ENCODE assay signal across 8 mouse cellular contexts in the genomic region with DNA sequence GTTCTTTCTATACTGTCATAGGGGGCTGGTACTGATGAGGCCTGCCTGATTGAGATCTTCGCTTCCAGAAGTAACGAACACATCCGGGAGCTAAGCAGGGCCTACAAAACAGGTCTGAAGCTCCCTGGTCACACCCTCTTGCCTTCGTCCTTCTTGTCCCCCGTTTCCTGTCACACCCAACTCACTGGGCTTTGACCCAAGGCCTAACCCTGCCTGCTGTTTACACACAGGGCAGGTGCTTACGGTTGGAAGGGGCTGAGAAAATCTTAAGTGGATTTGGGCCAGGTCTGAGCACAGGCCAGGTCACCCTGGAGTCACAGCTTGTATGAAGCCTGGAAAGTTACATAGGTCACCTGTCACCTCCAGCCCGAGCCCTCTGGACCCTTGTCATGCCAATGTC. TPM values are rescaled to one million over a fixed set of nuclear protein-coding genes. Genes with fewer than 3 reads are reported as not detected.
DNase-seq lines count a peak whose midpoint lies in the region; ATAC-seq and TF ChIP-seq lines count a peak whose summit lies in the region.
"Not testable (repeated sequence)": the region's sequence is repeated elsewhere in the genome, so short reads cannot be mapped to it uniquely, and the experiment has no call there.
"Had no signal": no experiment of that assay in that cellular context is flagged by ENCODE, and none has a peak within 500 bp of the region (broad histone marks: within the 10 kb centered on the region; RNA-seq: fewer than 3 reads in every experiment).

No protein-coding gene starts in this region.

- not testable (repeated sequence) for H3K9me3 ChIP-seq in intestine, postnatal 0 days (ENCODE audit: control insufficient read depth); lung, postnatal 0 days (ENCODE audit: low read length); stomach, postnatal 0 days (ENCODE audit: control insufficient read depth, low read length)

- H3K27ac ChIP-seq in intestine, postnatal 0 days (ENCODE audit: low read depth, low read length); lung, postnatal 0 days (ENCODE audit: low read length); stomach, postnatal 0 days (replicated peaks): not testable (repeated sequence)

- TF ChIP-seq CTCF in intestine, postnatal 0 days (IDR thresholded peaks at IDR 0.05; ENCODE audit: low read depth); lung, postnatal 0 days (IDR thresholded peaks at IDR 0.05); stomach, postnatal 0 days (IDR thresholded peaks at IDR 0.05; ENCODE audit: low read depth): not testable (repeated sequence)

- not testable (repeated sequence) for H3K4me3 ChIP-seq in intestine, postnatal 0 days (ENCODE audit: low read depth, low read length); lung, postnatal 0 days (ENCODE audit: low read depth, low read length); stomach, postnatal 0 days (ENCODE audit: low read depth, low read length)

- not testable (repeated sequence) for DNase-seq in lung, postnatal 0 days (ENCODE audit: low spot score); stomach, postnatal 0 days (ENCODE audit: low spot score)

- H3K4me1 ChIP-seq in intestine, postnatal 0 days (replicated peaks; ENCODE audit: control insufficient read depth, insufficient read depth, low read length); stomach, postnatal 0 days (replicated peaks; ENCODE audit: control insufficient read depth, insufficient read depth): not testable (repeated sequence)
- peaks cover 11% of the 10 kb centered on the region; the same call in 1 of the 2 replicates for H3K4me1 ChIP-seq in lung, postnatal 0 days (ENCODE audit: insufficient read depth, low read depth, low read length)

- not testable (repeated sequence) for TF ChIP-seq EP300 in lung, postnatal 0 days (IDR thresholded peaks at IDR 0.05); stomach, postnatal 0 days (optimal IDR thresholded peaks at IDR 0.05)

- not testable (repeated sequence) for H3K27me3 ChIP-seq in intestine, postnatal 0 days (replicated peaks; ENCODE audit: control insufficient read depth, insufficient read depth, low read length); lung, postnatal 0 days (replicated peaks; ENCODE audit: insufficient read depth, low read length); stomach, postnatal 0 days (ENCODE audit: control insufficient read depth, insufficient read depth, low read length)

- no CpG with 5 or more reads among the region's 7 CpGs for WGBS in intestine, postnatal 0 days
- WGBS in lung, postnatal 0 days = no CpG with 5 or more reads among the region's 7 CpGs
- no CpG with 5 or more reads among the region's 7 CpGs for WGBS in stomach, postnatal 0 days

- not testable (repeated sequence) for H3K4me2 ChIP-seq in intestine, postnatal 0 days (replicated peaks; ENCODE audit: low read depth); lung, postnatal 0 days (replicated peaks; ENCODE audit: low read depth, low read length); stomach, postnatal 0 days (replicated peaks; ENCODE audit: low read depth)

- not testable (repeated sequence) for H3K9ac ChIP-seq in intestine, postnatal 0 days (ENCODE audit: low read depth, low read length); lung, postnatal 0 days (replicated peaks; ENCODE audit: low read depth); stomach, postnatal 0 days (ENCODE audit: low read length)

- peak; percentile 11; the same call in 1 of the 2 replicates for ATAC-seq in intestine, postnatal 0 days
- peak; percentile 51 for ATAC-seq in lung, postnatal 0 days
- peak; percentile 80 for ATAC-seq in stomach, postnatal 0 days (ENCODE audit: low FRiP score, low TSS enrichment)

- peaks cover 29% of the 10 kb centered on the region for H3K36me3 ChIP-seq in intestine, postnatal 0 days (ENCODE audit: control insufficient read depth, insufficient read depth)
- not testable (repeated sequence) for H3K36me3 ChIP-seq in lung, postnatal 0 days (ENCODE audit: insufficient read depth, low read length); stomach, postnatal 0 days (ENCODE audit: control insufficient read depth, insufficient read depth, low read length)

RNA-seq across cellular contexts. Expression of a gene that starts 26.3 kb away (rescaled TPM):
- 0.46 and 1.3 TPM in 2 replicates for polyA plus RNA-seq in intestine, postnatal 0 days (2015; fragmentation: Nextera tagmentation; extraction: Ambion mirVana)
- 5.1 and 13.2 TPM in 2 replicates for polyA plus RNA-seq in lung, postnatal 0 days (2015; fragmentation: Nextera tagmentation; extraction: Ambion mirVana)
- polyA plus RNA-seq in stomach, postnatal 0 days (2015; fragmentation: Nextera tagmentation; extraction: Ambion mirVana) = 1.9 and 2.8 TPM in 2 replicates
- polyA plus RNA-seq: activated CD4-positive, CD25-positive, alpha-beta regulatory T cell, adult 4 months; brain, embryonic 14.5 days; CD4-positive, CD25-positive, alpha-beta regulatory T cell, adult 4 months; G1E; Patski had no signal

RNA-seq across cellular contexts. Expression of a gene that starts 34.7 kb away (rescaled TPM):
- 82.3 and 86.7 TPM in 2 replicates for polyA plus RNA-seq in intestine, postnatal 0 days (2015; fragmentation: Nextera tagmentation; extraction: Ambion mirVana)
- polyA plus RNA-seq in lung, postnatal 0 days (2015; fragmentation: Nextera tagmentation; extraction: Ambion mirVana) = 54.6 and 55.3 TPM in 2 replicates
- 60.6 and 67.3 TPM in 2 replicates for polyA plus RNA-seq in stomach, postnatal 0 days (2015; fragmentation: Nextera tagmentation; extraction: Ambion mirVana)

RNA-seq across cellular contexts. Expression of a gene that starts 50.8 kb away (rescaled TPM):
- 4.7 and 5.0 TPM in 2 replicates for polyA plus RNA-seq in intestine, postnatal 0 days (2015; fragmentation: Nextera tagmentation; extraction: Ambion mirVana)
- 4.5 and 4.6 TPM in 2 replicates for polyA plus RNA-seq in lung, postnatal 0 days (2015; fragmentation: Nextera tagmentation; extraction: Ambion mirVana)
- 4.2 TPM in 2 replicates for polyA plus RNA-seq in stomach, postnatal 0 days (2015; fragmentation: Nextera tagmentation; extraction: Ambion mirVana)

Comparison
In these comparisons a context has a peak if more than half of its experiments do, and no peak if none do; other contexts are left out.
1. ATAC-seq: peak in every context shown above with its lines; median percentile 80 in stomach, postnatal 0 days; 51 in lung, postnatal 0 days; 11 in intestine, postnatal 0 days.